Mouse (Mus musculus): ENCODE results near the gene Camk2n1. TPM values are rescaled to one million over a fixed set of nuclear protein-coding genes. Genes with fewer than 3 reads are reported as not detected.
A peak's percentile ranks its signal among the peaks of the same experiment; 100 is the strongest.

The Camk2n1 gene
- polyA plus RNA-seq, 2 experiments = 2.1 to 7.8 TPM

DNA sequence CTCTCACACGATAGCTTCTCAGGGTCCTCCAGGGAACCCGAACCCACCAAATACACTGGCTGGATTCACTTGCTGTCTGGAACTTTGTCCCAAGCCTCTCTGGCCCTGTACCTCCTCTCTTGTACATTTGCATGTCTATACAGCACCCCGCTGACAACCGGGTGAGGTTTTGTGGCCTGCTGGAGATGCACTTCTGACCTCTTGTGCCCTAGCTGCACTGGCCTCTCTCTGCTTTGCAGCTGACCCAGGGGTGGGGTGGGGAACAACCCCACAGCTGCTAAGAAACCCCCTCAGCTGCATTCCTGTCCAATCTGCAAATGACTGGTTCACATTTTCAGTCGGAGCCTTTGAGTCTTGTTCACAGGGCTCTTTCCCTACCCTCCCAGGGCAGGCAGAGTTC is 9.2 kb upstream of the Camk2n1 start:
- WGBS = 24% methylated on average over 5 of the region's 5 CpGs
- peaks cover 24% of the 10 kb centered on the region for H3K36me3 ChIP-seq (ENCODE audit: control insufficient read depth, insufficient read depth, low read length)
- H3K4me2 ChIP-seq (replicated peaks; ENCODE audit: low read depth, low read length, severe bottlenecking) = no peak overlapping the region
- no peak overlapping the region for H3K27ac ChIP-seq (replicated peaks; ENCODE audit: low read depth, low read length)
- no peak for ATAC-seq (ENCODE audit: low FRiP score, low read depth)
- H3K9me3 ChIP-seq (ENCODE audit: control insufficient read depth, low read length) = no peaks in the 10 kb centered on the region
- DNase-seq (ENCODE audit: low spot score) = no peak
- TF ChIP-seq POLR2A (IDR thresholded peaks at IDR 0.05; ENCODE audit: borderline replicate concordance, extremely low read depth, insufficient read depth, insufficient read length) = no peak
- H3K4me3 ChIP-seq (replicated peaks; ENCODE audit: low read length) = no peak overlapping the region
- no peaks in the 10 kb centered on the region for H3K27me3 ChIP-seq (ENCODE audit: control insufficient read depth, insufficient read depth, low read length)
- H3K9ac ChIP-seq (ENCODE audit: low read depth, low read length, severe bottlenecking) = no peak overlapping the region
- no peaks in the 10 kb centered on the region for H3K4me1 ChIP-seq (ENCODE audit: control insufficient read depth, insufficient read depth, low read length)

DNA sequence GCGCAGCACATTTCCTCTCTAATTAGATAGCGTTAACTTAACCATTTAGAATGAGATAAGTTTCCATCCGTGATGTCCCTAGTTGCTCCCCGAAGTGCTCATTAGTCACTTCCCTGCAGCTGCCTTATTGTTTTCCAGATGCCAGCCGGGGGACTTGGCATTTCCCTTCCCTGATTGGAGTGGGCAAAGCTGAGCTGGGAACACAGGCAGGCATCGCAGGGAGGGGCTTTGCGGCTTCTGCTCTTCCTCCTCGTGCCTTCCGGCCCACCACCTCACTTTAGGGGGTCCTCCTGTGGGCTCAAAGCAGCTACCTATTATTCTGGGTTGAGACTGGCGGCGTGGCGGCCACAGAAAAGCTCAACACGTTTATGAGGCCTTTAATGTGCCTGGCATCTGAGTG is 7.1 kb upstream of the Camk2n1 start:
- H3K36me3 ChIP-seq (ENCODE audit: control insufficient read depth, insufficient read depth, low read length) = peaks cover 4% of the 10 kb centered on the region; the same call in 1 of the 2 replicates
- H3K27me3 ChIP-seq (ENCODE audit: control insufficient read depth, insufficient read depth, low read length) = no peaks in the 10 kb centered on the region
- H3K4me2 ChIP-seq (replicated peaks; ENCODE audit: low read depth, low read length, severe bottlenecking) = no peak overlapping the region
- no peak overlapping the region for H3K9ac ChIP-seq (ENCODE audit: low read depth, low read length, severe bottlenecking)
- H3K4me3 ChIP-seq (replicated peaks; ENCODE audit: low read length) = no peak overlapping the region
- no peak overlapping the region for H3K27ac ChIP-seq (replicated peaks; ENCODE audit: low read depth, low read length)
- DNase-seq (ENCODE audit: low spot score) (no peak), ATAC-seq (ENCODE audit: low FRiP score, low read depth) (no peak)
- TF ChIP-seq POLR2A (IDR thresholded peaks at IDR 0.05; ENCODE audit: borderline replicate concordance, extremely low read depth, insufficient read depth, insufficient read length) = no peak
- H3K9me3 ChIP-seq (ENCODE audit: control insufficient read depth, low read length) = no peaks in the 10 kb centered on the region
- H3K4me1 ChIP-seq (ENCODE audit: control insufficient read depth, insufficient read depth, low read length) = no peaks in the 10 kb centered on the region
- 23% methylated on average over 13 of the region's 13 CpGs for WGBS

DNA sequence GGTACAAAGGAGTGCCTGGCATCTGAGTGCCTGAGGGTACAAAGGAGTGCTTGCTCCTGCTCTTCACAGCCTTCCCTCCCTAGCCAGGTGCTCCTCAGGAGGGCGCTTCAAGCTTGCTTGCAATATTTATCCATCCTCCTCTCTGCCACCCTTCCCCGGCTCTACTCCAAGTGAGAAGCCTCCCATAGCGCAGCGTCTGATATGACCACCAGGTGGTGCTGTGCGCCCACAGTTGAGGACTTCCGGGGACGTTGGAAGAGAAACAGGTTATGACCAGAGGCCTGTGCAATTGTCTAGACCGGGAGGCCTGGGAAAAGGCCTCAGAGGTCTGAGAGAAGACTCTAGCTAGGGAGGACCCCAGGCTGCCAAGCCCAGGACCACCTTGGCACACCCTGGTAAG is 6.7 kb upstream of the Camk2n1 start:
- peak; percentile 82 for ATAC-seq (ENCODE audit: low FRiP score, low read depth)
- H3K4me1 ChIP-seq (ENCODE audit: control insufficient read depth, insufficient read depth, low read length) = no peaks in the 10 kb centered on the region
- no peaks in the 10 kb centered on the region for H3K9me3 ChIP-seq (ENCODE audit: control insufficient read depth, low read length)
- no peak overlapping the region; the same call in 1 of the 2 replicates for H3K9ac ChIP-seq (ENCODE audit: low read depth, low read length, severe bottlenecking)
- no peak for TF ChIP-seq POLR2A (IDR thresholded peaks at IDR 0.05; ENCODE audit: borderline replicate concordance, extremely low read depth, insufficient read depth, insufficient read length)
- under 1% methylated on average over 8 of the region's 8 CpGs for WGBS
- no peak overlapping the region for H3K4me2 ChIP-seq (replicated peaks; ENCODE audit: low read depth, low read length, severe bottlenecking)
- peak; percentile 81 for DNase-seq (ENCODE audit: low spot score)
- H3K4me3 ChIP-seq (replicated peaks; ENCODE audit: low read length) = no peak overlapping the region
- no peak overlapping the region for H3K27ac ChIP-seq (replicated peaks; ENCODE audit: low read depth, low read length)
- H3K36me3 ChIP-seq (ENCODE audit: control insufficient read depth, insufficient read depth, low read length) = peaks cover under 1% of the 10 kb centered on the region; the same call in 1 of the 2 replicates
- 0 out of 2 replicates have a peak, but pooled peaks cover under 1% of the 10 kb centered on the region for H3K27me3 ChIP-seq (ENCODE audit: control insufficient read depth, insufficient read depth, low read length)

DNA sequence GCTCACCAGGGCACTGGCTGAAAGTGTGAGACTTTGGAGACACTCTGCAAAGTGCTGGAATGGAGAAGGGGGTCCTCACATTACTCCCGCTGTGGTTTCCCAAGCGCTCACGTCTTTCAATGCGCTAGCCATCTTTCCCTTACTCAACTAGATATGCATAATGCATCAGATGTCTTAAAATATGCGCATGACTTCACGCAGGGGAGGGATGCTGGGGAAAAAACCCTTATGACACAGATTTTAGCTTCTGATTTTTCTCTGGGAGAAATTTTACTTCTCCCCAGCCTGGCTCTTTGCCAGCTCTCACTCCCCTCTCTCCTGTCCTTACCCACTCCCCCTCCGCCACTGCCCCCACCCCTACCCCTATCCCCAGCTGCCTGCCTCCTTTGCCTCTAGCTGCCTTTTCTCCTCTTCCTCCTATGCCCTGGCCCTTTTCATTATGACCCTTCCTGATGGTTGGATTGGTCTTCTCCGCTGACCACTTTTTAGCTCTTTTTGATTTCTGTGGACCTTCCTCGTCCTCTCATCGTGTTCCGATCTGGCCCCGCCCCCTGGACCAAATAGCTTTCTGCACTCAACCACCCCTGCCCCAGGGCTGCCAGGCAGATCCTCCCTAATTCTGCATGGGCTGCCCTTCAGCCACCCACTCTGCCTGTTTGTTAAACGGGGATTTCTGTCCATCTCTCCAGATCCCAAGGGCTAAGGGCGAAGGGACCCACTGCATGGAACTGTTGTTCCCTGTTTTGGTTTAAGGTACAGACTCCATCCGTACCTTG is 6.1 kb upstream of the Camk2n1 start:
- H3K27me3 ChIP-seq (ENCODE audit: control insufficient read depth, insufficient read depth, low read length) = 0 out of 2 replicates have a peak, but pooled peaks cover 6% of the 10 kb centered on the region

DNA sequence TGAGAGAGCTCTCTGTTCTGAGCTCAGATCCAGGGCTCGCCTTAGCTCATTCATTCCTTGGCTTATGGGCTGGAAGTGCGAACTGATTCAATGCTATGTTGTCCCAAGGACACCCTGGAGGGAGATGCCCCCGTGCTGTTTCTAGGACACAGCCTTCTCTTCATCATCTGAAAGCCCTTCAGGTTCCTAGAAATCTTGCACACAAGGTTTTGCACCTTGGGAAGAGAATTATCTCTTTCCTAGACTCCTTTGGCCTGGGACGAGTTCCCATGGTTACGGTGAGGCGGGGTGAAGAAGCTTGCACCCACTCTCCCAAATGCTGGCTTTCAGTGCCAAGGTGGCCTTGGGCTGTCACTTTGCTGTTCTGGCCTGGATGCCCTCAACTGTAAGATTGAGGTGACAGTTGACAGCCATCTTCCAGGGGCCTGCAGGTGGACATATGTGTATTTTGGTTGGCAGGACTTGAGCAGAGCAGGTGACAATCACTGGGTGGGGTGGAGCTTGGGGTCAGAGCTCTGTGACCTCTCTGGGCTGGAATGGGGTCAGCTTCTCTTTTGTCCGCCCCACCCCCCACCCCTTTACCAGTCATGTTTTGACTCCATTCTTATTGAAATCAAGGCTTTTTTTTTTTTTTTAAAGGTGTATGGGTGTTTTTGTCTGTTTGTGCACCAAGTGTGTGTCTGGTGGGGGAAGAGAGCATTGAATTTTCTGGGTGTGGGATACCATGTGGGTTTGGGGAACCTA is 5.1 kb upstream of the Camk2n1 start:
- no peaks in the 10 kb centered on the region for H3K9me3 ChIP-seq (ENCODE audit: control insufficient read depth, low read length)
- H3K36me3 ChIP-seq (ENCODE audit: control insufficient read depth, insufficient read depth, low read length) = no peaks in the 10 kb centered on the region
- DNase-seq (ENCODE audit: low spot score) = no peak
- H3K4me1 ChIP-seq (ENCODE audit: control insufficient read depth, insufficient read depth, low read length) = peaks cover 5% of the 10 kb centered on the region; the same call in 1 of the 2 replicates
- H3K27ac ChIP-seq (replicated peaks; ENCODE audit: low read depth, low read length) = no peak overlapping the region
- no peak for ATAC-seq (ENCODE audit: low FRiP score, low read depth)
- H3K9ac ChIP-seq (ENCODE audit: low read depth, low read length, severe bottlenecking) = no peak overlapping the region
- no peak overlapping the region for H3K4me3 ChIP-seq (replicated peaks; ENCODE audit: low read length)
- 54% methylated on average over 7 of the region's 7 CpGs for WGBS
- 0 out of 2 replicates have a peak, but pooled peaks cover 17% of the 10 kb centered on the region for H3K27me3 ChIP-seq (ENCODE audit: control insufficient read depth, insufficient read depth, low read length)
- no peak overlapping the region for H3K4me2 ChIP-seq (replicated peaks; ENCODE audit: low read depth, low read length, severe bottlenecking)
- no peak for TF ChIP-seq POLR2A (IDR thresholded peaks at IDR 0.05; ENCODE audit: borderline replicate concordance, extremely low read depth, insufficient read depth, insufficient read length)

More for the DNA sequence above, 6.1 kb upstream of the Camk2n1 start:
- H3K36me3 ChIP-seq (ENCODE audit: control insufficient read depth, insufficient read depth, low read length) = no peaks in the 10 kb centered on the region
- 42% methylated on average over 15 of the region's 15 CpGs for WGBS
- H3K27ac ChIP-seq (replicated peaks; ENCODE audit: low read depth, low read length) = no peak overlapping the region
- no peak for DNase-seq (ENCODE audit: low spot score)
- ATAC-seq (ENCODE audit: low FRiP score, low read depth) = 0 out of 2 replicates have a peak, but pooled peaks have one; percentile 8
- H3K4me2 ChIP-seq (replicated peaks; ENCODE audit: low read depth, low read length, severe bottlenecking) = no peak overlapping the region
- H3K4me3 ChIP-seq (replicated peaks; ENCODE audit: low read length) = no peak overlapping the region
- H3K4me1 ChIP-seq (ENCODE audit: control insufficient read depth, insufficient read depth, low read length) = no peaks in the 10 kb centered on the region
- no peak overlapping the region; the same call in 1 of the 2 replicates for H3K9ac ChIP-seq (ENCODE audit: low read depth, low read length, severe bottlenecking)
- TF ChIP-seq POLR2A (IDR thresholded peaks at IDR 0.05; ENCODE audit: borderline replicate concordance, extremely low read depth, insufficient read depth, insufficient read length) = no peak
- H3K9me3 ChIP-seq (ENCODE audit: control insufficient read depth, low read length) = no peaks in the 10 kb centered on the region

Measured in limb, embryonic 14.5 days (tissue).